Mouse (Mus musculus) liver, postnatal 0 days (tissue): ENCODE results near the gene Gucy1b1.

Experiments used
- CTCF ChIP-seq: sonication (generic); IDR thresholded peaks from 2 replicates; pipeline ENCODE4 v1.5.1; 2016; ENCODE audit warnings: antibody characterized with exemption, low read depth
- EP300 ChIP-seq: IDR thresholded peaks from 2 replicates; pipeline ENCODE4 v1.6.1; 2016; ENCODE audit warnings: antibody characterized with exemption, low read depth, mild to moderate bottlenecking

DNA sequence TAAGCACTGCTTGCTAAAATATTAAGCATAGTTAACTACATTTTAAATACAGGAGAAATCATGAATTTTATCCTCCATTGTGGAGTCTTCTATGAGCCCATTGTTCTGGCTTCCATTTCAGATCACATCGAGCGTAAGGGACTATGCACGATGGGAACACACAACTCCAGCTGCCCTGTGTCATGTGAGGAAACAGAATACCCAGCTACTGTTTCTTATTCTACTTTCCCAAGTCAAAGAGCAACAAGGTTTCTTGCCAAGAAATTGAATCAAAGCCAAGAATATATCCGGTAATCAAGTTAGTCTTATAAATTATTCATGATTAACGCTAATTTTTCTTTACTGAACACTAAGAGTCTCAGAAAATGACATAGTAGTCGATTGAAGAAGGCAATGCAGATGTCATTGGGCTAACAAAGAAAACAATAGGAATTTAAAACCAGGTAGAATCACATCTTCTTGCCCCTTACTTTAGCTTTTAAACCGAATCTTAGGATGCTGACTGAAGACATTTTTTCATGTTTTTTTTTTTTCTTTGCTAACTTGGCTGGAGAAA is 60.3 kb downstream of the Gucy1b1 start:
- TF ChIP-seq CTCF: no peak
- TF ChIP-seq EP300: no peak
